ENCODE assay signal across 9 mouse cellular contexts in genomic region chr10:115778624-115779023, GRCm38 (mm10). TPM values are rescaled to one million over a fixed set of nuclear protein-coding genes. Genes with fewer than 3 reads are reported as not detected.
A peak's percentile ranks its signal among the peaks of the same experiment; 100 is the strongest.
DNase-seq lines count a peak whose midpoint lies in the region; ATAC-seq lines count a peak whose summit lies in the region.
"Had no signal": no experiment of that assay in that cellular context is flagged by ENCODE, and none has a peak within 500 bp of the region (broad histone marks: within the 10 kb centered on the region; RNA-seq: fewer than 3 reads in every experiment).

No protein-coding gene starts in this region.

- H3K27me3 ChIP-seq in embryonic facial prominence, embryonic 14.5 days (replicated peaks; ENCODE audit: control insufficient read depth, insufficient read depth, low read length): no peaks in the 10 kb centered on the region
- H3K27me3 ChIP-seq: megakaryocyte, embryonic 14.5 days had no signal

- H3K9me3 ChIP-seq in embryonic facial prominence, embryonic 14.5 days (ENCODE audit: control insufficient read depth, low read length): no peaks in the 10 kb centered on the region

- no peak overlapping the region for H3K9ac ChIP-seq in embryonic facial prominence, embryonic 14.5 days (ENCODE audit: low read depth, low read length)

- H3K36me3 ChIP-seq in embryonic facial prominence, embryonic 14.5 days (ENCODE audit: control insufficient read depth, insufficient read depth, low read length): no peaks in the 10 kb centered on the region

- no peaks in the 10 kb centered on the region for H3K4me1 ChIP-seq in embryonic facial prominence, embryonic 14.5 days (ENCODE audit: control insufficient read depth, insufficient read depth, low read length)
- H3K4me1 ChIP-seq: megakaryocyte, embryonic 14.5 days had no signal

- WGBS in embryonic facial prominence, embryonic 14.5 days: 48% methylated on average over 5 of the region's 5 CpGs

- intact Hi-C loops in heart, postnatal 25 days (cut with DNase I): no loop called here

- no peak overlapping the region for H3K27ac ChIP-seq in embryonic facial prominence, embryonic 14.5 days (replicated peaks; ENCODE audit: low read depth, low read length)

- H3K4me2 ChIP-seq in embryonic facial prominence, embryonic 14.5 days (ENCODE audit: low read depth, low read length): no peak overlapping the region

- ATAC-seq in embryonic facial prominence, embryonic 14.5 days (ENCODE audit: low read depth): 0 out of 2 replicates have a peak, but pooled peaks have one; percentile 31

- H3K4me3 ChIP-seq in embryonic facial prominence, embryonic 14.5 days (ENCODE audit: low read depth, low read length): no peak overlapping the region
- H3K4me3 ChIP-seq: megakaryocyte, embryonic 14.5 days had no signal

- DNase-seq in heart, postnatal 4 days: peak; percentile 14
- DNase-seq in heart, postnatal 25 days (ENCODE audit: low spot score): no peak
- DNase-seq in urinary bladder, postnatal 25 days (ENCODE audit: low spot score): peak; percentile 16
- no peak for DNase-seq in urinary bladder, postnatal 4 days (ENCODE audit: low spot score in 2 of 2)
- peak; percentile 29 for DNase-seq in embryonic facial prominence, embryonic 14.5 days (ENCODE audit: low spot score)
- DNase-seq in lung, postnatal 4 days: peak; percentile 40 to 51
- DNase-seq in spleen, adult 18-20 months: no peak
- no peak for DNase-seq in thymus, adult 18-20 months

RNA-seq across cellular contexts. Expression of gene Tspan8, which starts 38.0 kb away (rescaled TPM):
- 1 to 10 TPM; 2.2 to 2.8 TPM for total RNA-seq in heart, postnatal 4 days (2021)
- total RNA-seq in heart, postnatal 25 days (2021): 1 to 10 TPM; 2.7 to 2.8 TPM
- 5.3 and 6.3 TPM in 2 replicates for polyA plus RNA-seq in embryonic facial prominence, embryonic 14.5 days (2014; fragmentation: Nextera tagmentation; extraction: Ambion mirVana)

Comparison
In these comparisons a context has a peak if more than half of its experiments do, and no peak if none do; other contexts are left out.
1. DNase-seq: peak in heart, postnatal 4 days (single experiment), urinary bladder, postnatal 25 days (single experiment), embryonic facial prominence, embryonic 14.5 days (single experiment) and lung, postnatal 4 days (2 of 2); none in heart, postnatal 25 days (single experiment), urinary bladder, postnatal 4 days (0 of 2), spleen, adult 18-20 months (0 of 2) and thymus, adult 18-20 months (0 of 2).